Mouse (Mus musculus) c-Kit-positive CD71-positive TER-119-negative erythroid progenitor cells, embryonic 14.5 days (primary cell): ENCODE data around the gene Cdk12.

Experiments
- DNase-seq: peaks from one replicate; pipeline ENCODE4 v3.0.0-alpha.2; 2013; ENCODE audit warnings: low read depth

Cdk12 gene

DNA sequence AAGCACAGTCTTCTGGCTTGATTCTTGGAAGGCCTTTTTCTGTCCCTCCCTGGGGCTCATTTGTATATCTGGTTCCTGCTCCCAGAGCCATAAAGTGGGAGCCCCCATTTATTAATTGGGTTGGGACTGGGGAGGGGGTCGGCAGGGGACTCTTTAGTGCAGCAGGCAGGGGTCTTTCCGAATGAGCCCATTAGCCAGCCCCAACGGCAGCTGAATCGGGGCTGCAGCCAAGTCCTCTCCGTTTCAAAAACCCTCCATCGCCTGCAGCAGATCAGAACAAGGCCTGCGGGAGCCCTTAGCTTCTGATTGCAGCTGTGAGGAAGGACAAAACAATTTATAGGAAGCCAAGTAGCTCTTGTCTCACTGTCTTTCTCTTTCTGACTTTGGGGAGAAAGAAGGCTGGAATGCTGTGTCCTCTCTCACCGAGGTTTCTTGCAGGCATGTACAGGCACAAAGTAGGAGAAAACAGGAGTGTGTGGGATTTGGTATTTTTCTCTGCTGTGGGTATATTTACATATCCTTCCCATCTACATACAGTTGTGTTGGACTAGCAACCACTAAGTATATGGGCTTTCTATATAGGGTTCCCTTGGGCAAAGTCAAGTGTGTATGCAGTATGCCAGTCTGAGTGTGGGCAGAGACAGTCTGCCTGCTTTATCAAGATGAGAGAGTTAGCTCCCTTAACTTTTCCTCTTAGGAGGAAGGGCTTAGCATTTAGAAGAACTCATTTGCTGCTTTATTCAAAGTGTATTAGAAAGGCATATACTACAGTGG is 58.0 kb downstream of the Cdk12 start:
- DNase-seq, result no peak

- peak; percentile 65 for DNase-seq
These were observed 62.2 kb downstream of the Cdk12 start for GRCm38 (mm10) chr11:98265039-98265438.

GRCm38 (mm10) chr11:98265891-98266290 is 63.0 kb downstream of the Cdk12 start:
- no peak for DNase-seq

DNA sequence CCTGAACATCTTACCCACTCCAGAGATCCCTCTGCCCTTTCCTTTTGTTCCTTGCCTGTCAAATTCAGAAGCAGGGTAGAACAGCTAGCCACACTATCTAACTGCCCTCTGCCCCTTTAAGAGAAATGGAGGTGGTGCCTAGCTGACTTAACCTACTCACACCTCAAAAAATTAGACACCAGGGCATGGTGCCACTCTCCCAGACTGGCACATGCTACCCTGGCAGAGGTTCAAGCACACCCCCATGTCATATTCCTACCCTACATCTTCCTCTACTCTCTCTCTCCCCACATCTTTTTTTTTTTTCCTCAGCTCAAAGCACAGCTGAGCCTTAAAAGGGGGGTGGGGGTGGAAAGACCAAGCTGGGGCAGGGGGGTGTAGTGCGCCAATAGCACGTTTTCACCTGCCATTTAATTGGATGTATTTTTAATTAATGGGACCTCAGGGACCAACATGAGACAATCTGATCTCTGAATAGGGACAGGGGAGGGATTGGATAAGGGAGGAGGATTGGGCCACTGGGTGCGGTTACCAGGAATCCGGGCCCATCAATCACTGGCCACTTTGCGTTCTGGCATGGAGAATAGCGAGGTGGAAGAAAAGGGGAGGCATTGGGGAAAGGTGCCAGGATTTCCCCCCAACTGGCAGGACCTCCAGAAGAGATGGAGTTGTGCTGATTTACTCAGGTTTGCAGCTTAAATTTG is 64.0 kb downstream of the Cdk12 start:
- DNase-seq, result no peak

DNA sequence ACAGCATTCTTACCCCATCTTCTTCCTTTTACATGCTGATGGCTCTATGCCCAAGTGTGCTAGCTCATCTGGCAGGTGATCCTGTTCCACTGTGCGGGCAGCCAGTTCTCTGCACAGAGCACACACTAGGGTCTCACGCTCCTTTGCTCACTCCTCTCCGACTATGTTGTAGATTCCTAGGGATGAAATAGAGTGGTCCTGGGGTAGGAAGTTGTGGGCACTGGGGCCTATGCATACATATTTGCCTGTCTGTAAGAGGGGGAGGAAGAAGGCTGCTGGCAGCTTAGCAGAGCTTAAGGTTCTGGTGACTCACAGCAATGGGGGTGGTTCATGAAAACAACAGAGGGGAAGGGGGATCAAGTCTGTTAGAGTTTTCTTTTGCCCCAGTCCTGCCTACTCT is 67.2 kb downstream of the Cdk12 start:
- DNase-seq, result no peak

DNA sequence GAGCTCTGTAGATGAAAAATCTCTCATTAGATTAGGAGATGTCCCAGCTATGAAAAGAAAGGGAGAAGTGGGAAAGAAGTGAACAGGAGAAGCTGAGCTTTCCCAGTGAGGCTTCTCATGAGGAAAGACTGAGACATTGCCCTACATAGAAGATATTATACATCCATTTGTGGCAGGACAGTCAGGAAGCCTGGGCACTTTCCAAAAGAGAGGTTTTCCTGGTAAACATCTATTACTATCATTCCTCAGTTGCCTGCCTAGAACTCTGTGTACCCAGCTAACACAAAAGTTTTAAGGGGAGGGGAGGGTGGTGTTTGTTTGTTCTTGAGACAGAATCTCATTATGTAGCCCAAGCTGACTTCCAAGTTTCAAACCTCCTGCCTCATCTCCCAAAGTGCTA is 67.6 kb downstream of the Cdk12 start:
- DNase-seq, result no peak

DNA sequence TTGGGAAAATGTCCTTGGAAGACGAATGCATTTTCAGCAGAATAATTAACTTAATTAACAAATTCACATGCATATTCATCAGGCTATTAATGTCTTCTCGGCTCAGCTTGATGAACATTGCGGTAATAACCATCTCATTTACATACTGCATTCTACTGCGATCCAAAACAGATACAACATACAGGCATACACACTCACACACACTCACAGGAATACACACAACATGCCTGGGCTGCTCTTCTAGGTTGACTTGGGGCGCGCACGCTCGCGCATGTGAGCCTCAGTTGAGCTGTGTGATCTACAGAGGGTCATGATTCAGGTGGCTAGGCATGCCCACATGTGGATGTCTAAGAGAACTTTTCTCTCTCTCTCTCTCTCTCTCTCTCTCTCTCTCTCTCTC is 80.9 kb downstream of the Cdk12 start:
- DNase-seq, result no peak

- DNase-seq, result no peak
These were observed 81.4 kb downstream of the Cdk12 start for GRCm38 (mm10) chr11:98284230-98284629.

- no peak for DNase-seq
These were observed 82.5 kb downstream of the Cdk12 start for GRCm38 (mm10) chr11:98285368-98285767.

- DNase-seq, result no peak
These were observed 84.7 kb downstream of the Cdk12 start for GRCm38 (mm10) chr11:98287531-98287930.

- no peak for DNase-seq
These were observed 85.1 kb downstream of the Cdk12 start for GRCm38 (mm10) chr11:98287961-98288360.

GRCm38 (mm10) chr11:98289873-98290272 is 87.0 kb downstream of the Cdk12 start:
- DNase-seq, result no peak

DNA sequence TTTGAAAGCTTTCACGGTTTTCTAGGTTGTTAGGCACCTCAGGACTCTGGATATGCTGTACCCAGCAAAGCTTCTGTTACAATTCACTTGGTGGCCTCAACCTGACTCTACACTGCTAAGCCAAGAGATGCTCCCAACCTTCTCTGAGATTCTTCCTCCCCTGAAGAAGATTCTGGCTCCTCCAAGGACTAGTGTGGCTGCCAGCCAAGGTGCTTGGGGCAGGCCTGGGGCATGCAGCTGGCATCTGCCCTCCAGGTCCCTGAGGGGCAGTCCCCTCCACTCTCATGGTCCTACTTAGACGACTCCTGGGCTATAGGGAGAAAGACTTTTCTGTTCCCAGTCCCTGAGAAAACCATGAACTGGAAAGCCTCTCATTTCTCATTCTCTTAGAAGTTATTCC is 88.0 kb downstream of the Cdk12 start:
- DNase-seq, result no peak

DNA sequence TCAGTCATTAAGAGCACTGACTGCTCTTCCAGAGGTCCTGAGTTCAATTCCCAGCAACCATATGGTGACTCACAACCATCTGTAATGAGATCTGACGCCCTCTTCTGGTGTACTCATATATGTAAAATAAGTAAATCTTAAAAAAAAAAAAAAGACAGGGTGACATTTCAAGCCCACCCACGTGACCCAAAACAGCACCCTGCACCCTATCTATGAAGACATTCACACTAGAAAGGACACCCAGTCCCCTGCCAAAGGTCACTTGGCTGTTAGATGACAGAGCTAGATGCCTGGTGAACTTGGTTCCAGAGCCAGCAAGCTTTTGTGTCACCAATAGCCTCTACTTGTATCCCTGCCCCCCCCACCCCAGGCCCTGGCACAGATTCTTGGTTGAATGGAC is 90.2 kb downstream of the Cdk12 start:
- DNase-seq, result no peak

DNA sequence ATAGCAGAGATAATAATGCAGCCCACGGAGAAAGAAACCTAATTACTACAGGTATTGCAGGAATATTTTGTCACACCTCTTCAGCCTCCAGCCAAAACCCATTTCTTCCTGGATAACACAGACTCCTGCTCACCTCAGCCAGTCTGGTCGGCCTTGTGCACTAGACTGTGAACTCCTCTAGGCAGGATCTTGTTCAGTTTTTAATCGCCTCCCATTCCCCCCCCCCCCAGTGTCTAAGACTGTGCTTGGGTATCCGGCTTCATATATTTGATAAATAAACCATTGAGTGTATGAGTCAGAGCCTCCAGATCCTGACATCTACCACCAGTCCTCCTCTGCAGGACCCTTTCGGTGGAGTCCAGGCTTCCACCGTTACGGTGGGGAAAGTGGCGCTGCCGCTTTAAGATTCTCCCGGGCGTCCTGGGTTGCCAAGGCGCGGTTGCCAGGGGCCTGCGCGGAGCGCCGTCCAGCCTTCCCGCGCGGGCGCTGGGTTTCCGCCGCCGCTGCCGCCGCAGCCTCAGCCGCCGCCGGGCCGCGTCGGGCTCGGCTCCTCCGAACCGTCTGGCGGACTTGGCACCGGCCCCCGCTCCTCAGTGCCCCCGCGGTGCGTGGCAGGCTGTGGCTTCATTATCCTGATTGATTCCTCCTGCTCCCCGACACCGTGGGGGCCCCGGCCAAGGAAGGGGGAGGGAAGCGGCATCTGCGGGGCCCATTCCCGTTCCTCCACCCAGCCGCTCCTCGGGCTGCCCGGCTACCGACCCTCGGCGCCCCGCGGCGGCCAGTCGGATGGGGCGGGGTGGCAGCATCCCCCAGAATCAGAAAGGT is 91.5 kb downstream of the Cdk12 start:
- DNase-seq, result no peak

DNA sequence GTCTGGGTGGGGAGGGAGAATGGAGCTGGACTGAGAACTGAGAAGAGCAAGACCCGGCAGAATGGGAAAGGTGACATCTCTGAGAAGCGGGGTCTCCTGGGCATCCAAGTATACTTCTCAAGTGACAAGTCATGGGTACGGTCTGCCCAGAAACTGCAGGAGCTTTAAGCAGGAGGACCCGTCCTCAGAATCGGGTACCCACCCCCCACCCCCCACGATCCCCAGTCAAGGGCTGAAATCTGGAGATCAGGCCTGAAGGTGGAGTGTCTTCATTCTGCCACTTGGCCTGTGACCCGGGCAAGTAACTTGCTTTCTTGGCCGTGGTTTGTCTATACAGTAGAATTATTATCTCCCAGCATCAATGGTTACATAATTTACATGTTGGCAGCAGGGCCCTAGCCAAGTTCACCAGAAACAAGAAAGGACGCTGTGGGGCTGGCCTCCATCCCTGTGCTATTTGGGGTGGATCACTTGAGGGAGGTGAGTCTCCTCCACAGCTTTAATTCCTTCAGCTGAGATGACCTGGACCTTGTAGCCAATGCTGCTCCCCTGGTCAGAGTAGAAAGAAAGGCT is 92.2 kb downstream of the Cdk12 start:
- DNase-seq, result no peak

GRCm38 (mm10) chr11:98296277-98296676 is 93.4 kb downstream of the Cdk12 start:
- no peak for DNase-seq

DNA sequence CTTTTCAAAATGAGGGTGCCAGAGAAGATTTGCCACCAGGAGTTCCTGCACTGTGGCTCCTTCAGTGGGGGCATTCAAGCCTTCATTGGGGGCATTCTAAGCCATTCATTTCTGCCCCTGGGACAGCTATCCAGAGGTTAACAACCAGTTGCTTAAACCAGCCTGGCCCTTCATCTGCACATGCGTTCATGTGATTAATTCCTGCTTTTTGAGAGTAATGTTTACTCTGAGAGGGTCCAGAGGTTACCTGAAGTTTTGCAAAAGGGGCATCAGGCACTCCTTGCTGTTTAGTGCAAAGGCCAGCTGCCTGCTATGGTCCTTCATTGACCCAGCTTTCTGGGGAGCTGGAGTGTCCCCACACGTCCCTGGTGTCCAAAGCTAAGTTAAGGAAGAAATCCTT is 94.1 kb downstream of the Cdk12 start:
- no peak for DNase-seq

DNA sequence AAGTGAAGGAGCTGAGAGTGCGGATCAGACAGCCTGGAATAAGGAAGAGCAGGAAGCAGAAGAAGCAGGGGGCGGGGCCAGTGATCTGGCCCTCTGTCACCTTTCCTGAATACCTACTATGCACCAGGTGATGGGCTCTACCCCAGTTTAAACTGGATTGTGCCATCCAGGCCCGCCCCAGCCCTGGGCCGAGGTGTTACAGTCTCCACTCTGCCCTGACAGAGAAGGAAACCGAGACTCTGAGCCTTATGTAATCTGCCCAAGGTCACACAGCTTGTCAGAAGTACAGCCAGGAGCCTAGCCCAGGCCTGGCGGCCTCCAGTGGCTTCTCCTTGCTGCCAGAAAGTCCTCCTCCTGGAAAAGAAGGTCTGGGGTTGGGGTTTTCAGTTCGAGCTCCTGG is 94.9 kb downstream of the Cdk12 start:
- no peak for DNase-seq

GRCm38 (mm10) chr11:98298484-98299205 is 95.8 kb downstream of the Cdk12 start:
- DNase-seq, result no peak

GRCm38 (mm10) chr11:98313790-98314323 is 111.0 kb downstream of the Cdk12 start:
- DNase-seq, result peak; percentile 54

- no peak for DNase-seq
These were observed 114.6 kb downstream of the Cdk12 start for GRCm38 (mm10) chr11:98317479-98317878.
